Mouse (Mus musculus): ENCODE data around the gene Galnt7.
"Not testable (repeated sequence)": the region's sequence is repeated elsewhere in the genome, so short reads cannot be mapped to it uniquely, and the experiment has no call there.

The Galnt7 gene

GRCm38 (mm10) chr8:57533106-57533505 lies 119.7 kb downstream of the Galnt7 start:
- DNase-seq: no peak

- DNase-seq: peak in 1 of 2 experiments; percentile 27
These were observed 120.6 kb downstream of the Galnt7 start for GRCm38 (mm10) chr8:57532223-57532622.

- peak; percentile 66 to 70 for DNase-seq
These were observed 122.0 kb downstream of the Galnt7 start for GRCm38 (mm10) chr8:57530666-57531349.

- DNase-seq: no peak
These were observed 122.6 kb downstream of the Galnt7 start for GRCm38 (mm10) chr8:57530238-57530637.

- DNase-seq: no peak
These were observed 124.8 kb downstream of the Galnt7 start for GRCm38 (mm10) chr8:57528036-57528435.

- DNase-seq: no peak
These were observed 132.5 kb downstream of the Galnt7 start for GRCm38 (mm10) chr8:57520186-57520786.

- DNase-seq: no peak
These were observed 135.1 kb downstream of the Galnt7 start for GRCm38 (mm10) chr8:57517723-57518122.

GRCm38 (mm10) chr8:57516685-57517084 lies 136.1 kb downstream of the Galnt7 start:
- DNase-seq: not testable (repeated sequence)

GRCm38 (mm10) chr8:57513178-57513661 lies 139.6 kb downstream of the Galnt7 start:
- not testable (repeated sequence) for DNase-seq

GRCm38 (mm10) chr8:57512141-57513056 lies 140.4 kb downstream of the Galnt7 start:
- peak; percentile 44 to 67 for DNase-seq

GRCm38 (mm10) chr8:57511316-57512118 lies 141.3 kb downstream of the Galnt7 start, which contains the start of gene Hmgb2:
TSS of gene Hmgb2 (plus strand) at chr8:57511907.
- DNase-seq: peak; percentile 99

- DNase-seq: no peak
These were observed 142.0 kb downstream of the Galnt7 start for GRCm38 (mm10) chr8:57510791-57511315.

GRCm38 (mm10) chr8:57508657-57509056 lies 144.2 kb downstream of the Galnt7 start:
- no peak for DNase-seq

GRCm38 (mm10) chr8:57507556-57508063 lies 145.2 kb downstream of the Galnt7 start:
- DNase-seq: no peak

- DNase-seq: not testable (repeated sequence)
These were observed 147.3 kb downstream of the Galnt7 start for GRCm38 (mm10) chr8:57505500-57505899.

- peak; percentile 79 to 84 for DNase-seq
These were observed 149.2 kb downstream of the Galnt7 start for GRCm38 (mm10) chr8:57503641-57504040.

- DNase-seq: no peak
These were observed 153.9 kb downstream of the Galnt7 start for GRCm38 (mm10) chr8:57498847-57499511.

GRCm38 (mm10) chr8:57498494-57498846 lies 154.4 kb downstream of the Galnt7 start:
- DNase-seq: no peak

- DNase-seq: no peak
These were observed 161.0 kb downstream of the Galnt7 start for GRCm38 (mm10) chr8:57491873-57492272.

- DNase-seq: no peak
These were observed 162.9 kb downstream of the Galnt7 start for GRCm38 (mm10) chr8:57489896-57490295.

GRCm38 (mm10) chr8:57489366-57489765 lies 163.5 kb downstream of the Galnt7 start:
- no peak for DNase-seq

Data from thymus, postnatal 36 days (tissue).